Mouse (Mus musculus): Measurements from ENCODE around the gene Slc29a3. TPM values are rescaled to one million over a fixed set of nuclear protein-coding genes. Genes with fewer than 3 reads are reported as not detected.
"Not testable (repeated sequence)": the region's sequence is repeated elsewhere in the genome, so short reads cannot be mapped to it uniquely, and the experiment has no call there.

Slc29a3 gene
- polyA plus RNA-seq, 1 experiment from 2014 or later = 8.0 TPM

- Histone ChIP-seq H3K27me3 (ENCODE audit: control insufficient read depth, insufficient read depth, low read length) (no peaks in the 10 kb centered on the region), H3K36me3 (ENCODE audit: control insufficient read depth, insufficient read depth) (no peaks in the 10 kb centered on the region), H3K4me3 (ENCODE audit: low read length) (no peak overlapping the region), H3K9me3 (replicated peaks; ENCODE audit: control insufficient read depth, low read length) (no peaks in the 10 kb centered on the region; the same call in 1 of the 2 replicates), H3K9ac (ENCODE audit: low read length) (peak overlapping the region; percentile 64), H3K4me1 (ENCODE audit: control insufficient read depth, insufficient read depth, low read length) (peaks cover 11% of the 10 kb centered on the region), H3K27ac (ENCODE audit: low read length) (peak overlapping the region; percentile 53; the same call in 1 of the 2 replicates), H3K4me2 (ENCODE audit: low read depth, low read length) (peak overlapping the region; percentile 87)
- ATAC-seq (replicated peaks; ENCODE audit: extremely low read depth, insufficient read depth, low FRiP score) = no peak
- WGBS = 69% methylated on average over 9 of the region's 9 CpGs
These were observed 667 bp upstream of the Slc29a3 start for GRCm38 (mm10) chr10:60753261-60753660.

- Histone ChIP-seq H3K4me1 (ENCODE audit: control insufficient read depth, insufficient read depth, low read length) (peaks cover 7% of the 10 kb centered on the region), H3K27me3 (ENCODE audit: control insufficient read depth, insufficient read depth, low read length) (no peaks in the 10 kb centered on the region), H3K36me3 (ENCODE audit: control insufficient read depth, insufficient read depth) (peaks cover 4% of the 10 kb centered on the region), H3K4me3 (ENCODE audit: low read length) (no peak overlapping the region), H3K9me3 (replicated peaks; ENCODE audit: control insufficient read depth, low read length) (no peaks in the 10 kb centered on the region), H3K9ac (ENCODE audit: low read length) (no peak overlapping the region), H3K4me2 (ENCODE audit: low read depth, low read length) (no peak overlapping the region), H3K27ac (ENCODE audit: low read length) (no peak overlapping the region)
- ATAC-seq (replicated peaks; ENCODE audit: extremely low read depth, insufficient read depth, low FRiP score) = no peak
- WGBS = 79% methylated on average over 6 of the region's 6 CpGs
These were observed 4.9 kb downstream of the Slc29a3 start for GRCm38 (mm10) chr10:60747667-60748212.

GRCm38 (mm10) chr10:60746512-60746911, 6.1 kb downstream of the Slc29a3 start:
- no peak for ATAC-seq (replicated peaks; ENCODE audit: extremely low read depth, insufficient read depth, low FRiP score)
- peaks cover under 1% of the 10 kb centered on the region for H3K4me1 ChIP-seq (ENCODE audit: control insufficient read depth, insufficient read depth, low read length)
- WGBS = 83% methylated on average over 2 of the region's 2 CpGs
- H3K4me2 ChIP-seq (ENCODE audit: low read depth, low read length) = no peak overlapping the region
- no peak overlapping the region for H3K27ac ChIP-seq (ENCODE audit: low read length)
- H3K9ac ChIP-seq (ENCODE audit: low read length) = no peak overlapping the region
- H3K27me3 ChIP-seq (ENCODE audit: control insufficient read depth, insufficient read depth, low read length) = no peaks in the 10 kb centered on the region
- peaks cover 4% of the 10 kb centered on the region for H3K36me3 ChIP-seq (ENCODE audit: control insufficient read depth, insufficient read depth)
- no peaks in the 10 kb centered on the region for H3K9me3 ChIP-seq (replicated peaks; ENCODE audit: control insufficient read depth, low read length)
- no peak overlapping the region for H3K4me3 ChIP-seq (ENCODE audit: low read length)

- no peaks in the 10 kb centered on the region for H3K9me3 ChIP-seq (replicated peaks; ENCODE audit: control insufficient read depth, low read length)
- no peak overlapping the region for H3K4me3 ChIP-seq (ENCODE audit: low read length)
- H3K9ac ChIP-seq (ENCODE audit: low read length) = no peak overlapping the region
- ATAC-seq (replicated peaks; ENCODE audit: extremely low read depth, insufficient read depth, low FRiP score) = no peak
- H3K27ac ChIP-seq (ENCODE audit: low read length) = no peak overlapping the region
- WGBS = 87% methylated on average over 14 of the region's 14 CpGs
- no peak overlapping the region for H3K4me2 ChIP-seq (ENCODE audit: low read depth, low read length)
- no peaks in the 10 kb centered on the region for H3K27me3 ChIP-seq (ENCODE audit: control insufficient read depth, insufficient read depth, low read length)
- H3K36me3 ChIP-seq (ENCODE audit: control insufficient read depth, insufficient read depth) = peaks cover 4% of the 10 kb centered on the region
- no peaks in the 10 kb centered on the region for H3K4me1 ChIP-seq (ENCODE audit: control insufficient read depth, insufficient read depth, low read length)
These were observed 7.9 kb downstream of the Slc29a3 start for GRCm38 (mm10) chr10:60744543-60745290.

- no peak for ATAC-seq (replicated peaks; ENCODE audit: extremely low read depth, insufficient read depth, low FRiP score)
- no peak overlapping the region for H3K27ac ChIP-seq (ENCODE audit: low read length)
- no peaks in the 10 kb centered on the region for H3K9me3 ChIP-seq (replicated peaks; ENCODE audit: control insufficient read depth, low read length)
- 62% methylated on average over 9 of the region's 9 CpGs for WGBS
- H3K27me3 ChIP-seq (ENCODE audit: control insufficient read depth, insufficient read depth, low read length) = no peaks in the 10 kb centered on the region
- no peak overlapping the region for H3K4me3 ChIP-seq (ENCODE audit: low read length)
- no peaks in the 10 kb centered on the region for H3K4me1 ChIP-seq (ENCODE audit: control insufficient read depth, insufficient read depth, low read length)
- H3K9ac ChIP-seq (ENCODE audit: low read length) = no peak overlapping the region
- peaks cover 4% of the 10 kb centered on the region for H3K36me3 ChIP-seq (ENCODE audit: control insufficient read depth, insufficient read depth)
- no peak overlapping the region for H3K4me2 ChIP-seq (ENCODE audit: low read depth, low read length)
These were observed 8.9 kb downstream of the Slc29a3 start for GRCm38 (mm10) chr10:60743681-60744080.

- 76% methylated on average over 6 of the region's 6 CpGs for WGBS
- Histone ChIP-seq H3K4me3 (ENCODE audit: low read length) (no peak overlapping the region), H3K9me3 (replicated peaks; ENCODE audit: control insufficient read depth, low read length) (no peaks in the 10 kb centered on the region), H3K9ac (ENCODE audit: low read length) (no peak overlapping the region), H3K36me3 (ENCODE audit: control insufficient read depth, insufficient read depth) (peaks cover 4% of the 10 kb centered on the region), H3K27me3 (ENCODE audit: control insufficient read depth, insufficient read depth, low read length) (no peaks in the 10 kb centered on the region), H3K27ac (ENCODE audit: low read length) (no peak overlapping the region), H3K4me2 (ENCODE audit: low read depth, low read length) (no peak overlapping the region), H3K4me1 (ENCODE audit: control insufficient read depth, insufficient read depth, low read length) (no peaks in the 10 kb centered on the region)
- ATAC-seq (replicated peaks; ENCODE audit: extremely low read depth, insufficient read depth, low FRiP score) = no peak
These were observed 9.7 kb downstream of the Slc29a3 start for GRCm38 (mm10) chr10:60742942-60743341.

- H3K27me3 ChIP-seq (ENCODE audit: control insufficient read depth, insufficient read depth, low read length); H3K36me3 ChIP-seq (ENCODE audit: control insufficient read depth, insufficient read depth); H3K4me3 ChIP-seq (ENCODE audit: low read length); H3K9me3 ChIP-seq (replicated peaks; ENCODE audit: control insufficient read depth, low read length); H3K4me2 ChIP-seq (ENCODE audit: low read depth, low read length); H3K9ac ChIP-seq (ENCODE audit: low read length); H3K27ac ChIP-seq (ENCODE audit: low read length); ATAC-seq (replicated peaks; ENCODE audit: extremely low read depth, insufficient read depth, low FRiP score); H3K4me1 ChIP-seq (ENCODE audit: control insufficient read depth, insufficient read depth, low read length): not testable (repeated sequence)
- WGBS = 70% methylated on average over 1 of the region's 1 CpGs
These were observed 10.3 kb downstream of the Slc29a3 start for GRCm38 (mm10) chr10:60742296-60742695.

- no peaks in the 10 kb centered on the region for H3K9me3 ChIP-seq (replicated peaks; ENCODE audit: control insufficient read depth, low read length)
- H3K9ac ChIP-seq (ENCODE audit: low read length) = no peak overlapping the region
- no peak overlapping the region for H3K4me2 ChIP-seq (ENCODE audit: low read depth, low read length)
- 83% methylated on average over 7 of the region's 7 CpGs for WGBS
- H3K27me3 ChIP-seq (ENCODE audit: control insufficient read depth, insufficient read depth, low read length) = no peaks in the 10 kb centered on the region
- peaks cover 4% of the 10 kb centered on the region for H3K36me3 ChIP-seq (ENCODE audit: control insufficient read depth, insufficient read depth)
- no peak overlapping the region for H3K27ac ChIP-seq (ENCODE audit: low read length)
- no peak overlapping the region for H3K4me3 ChIP-seq (ENCODE audit: low read length)
- H3K4me1 ChIP-seq (ENCODE audit: control insufficient read depth, insufficient read depth, low read length) = peaks cover 6% of the 10 kb centered on the region
- ATAC-seq (replicated peaks; ENCODE audit: extremely low read depth, insufficient read depth, low FRiP score) = no peak
These were observed 11.2 kb downstream of the Slc29a3 start for GRCm38 (mm10) chr10:60741435-60741834.

GRCm38 (mm10) chr10:60739619-60740363, 12.8 kb downstream of the Slc29a3 start:
- H3K4me2 ChIP-seq (ENCODE audit: low read depth, low read length) = no peak overlapping the region
- 76% methylated on average over 4 of the region's 4 CpGs for WGBS
- H3K27ac ChIP-seq (ENCODE audit: low read length) = peak overlapping the region; percentile 21; the same call in 1 of the 2 replicates
- no peak overlapping the region for H3K4me3 ChIP-seq (ENCODE audit: low read length)
- no peak overlapping the region for H3K9ac ChIP-seq (ENCODE audit: low read length)
- no peaks in the 10 kb centered on the region for H3K27me3 ChIP-seq (ENCODE audit: control insufficient read depth, insufficient read depth, low read length)
- ATAC-seq (replicated peaks; ENCODE audit: extremely low read depth, insufficient read depth, low FRiP score) = 0 out of 2 replicates have a peak, but pooled peaks have one; percentile 37
- H3K4me1 ChIP-seq (ENCODE audit: control insufficient read depth, insufficient read depth, low read length) = peaks cover 6% of the 10 kb centered on the region
- H3K36me3 ChIP-seq (ENCODE audit: control insufficient read depth, insufficient read depth) = no peaks in the 10 kb centered on the region; the same call in none of the 2 replicates
- H3K9me3 ChIP-seq (replicated peaks; ENCODE audit: control insufficient read depth, low read length) = no peaks in the 10 kb centered on the region

Measured in heart, embryonic 16.5 days (tissue).